Mouse (Mus musculus) G1E (cell line): ENCODE data around the gene Myom3.

Experiments used
- CTCF ChIP-seq: IDR thresholded peaks from 2 replicates; pipeline ENCODE4 v1.5.1; 2012; ENCODE audit warnings: low read depth, low read length, inconsistent platforms, mixed read lengths
- GATA1 ChIP-seq: IDR thresholded peaks from 2 replicates; pipeline ENCODE4 v1.6.1; 2012; ENCODE audit warnings: borderline replicate concordance, low read length, inconsistent platforms, mixed read lengths

DNA sequence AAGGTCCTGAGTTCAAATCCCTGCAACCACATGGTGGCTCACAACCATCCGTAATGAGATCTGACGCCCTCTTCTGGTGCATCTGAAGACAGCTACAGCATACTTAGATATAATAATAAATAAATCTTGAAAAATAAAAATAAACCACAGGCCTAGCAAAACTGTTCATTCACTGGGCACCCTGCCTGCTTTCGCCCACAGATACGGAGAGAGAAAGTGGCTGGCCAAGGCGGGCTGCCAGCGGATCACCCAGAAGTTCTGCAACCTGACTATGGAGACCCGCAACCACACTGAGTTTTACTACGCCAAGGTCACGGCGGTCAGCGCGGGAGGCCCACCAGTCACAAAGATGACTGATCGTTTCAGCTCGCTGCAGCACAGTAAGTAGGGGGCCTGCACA is 25.6 kb upstream of the Myom3 start:
- TF ChIP-seq CTCF (no peak), GATA1 (no peak)
